Mouse (Mus musculus) retina, postnatal 7 days (tissue): Measurements from ENCODE around the gene Cit.

Experiments used
- DNase-seq: peaks from one replicate; pipeline ENCODE4 v3.0.0-alpha.2; 2012; ENCODE audit warnings: low read depth, low spot score

The Cit gene

DNA sequence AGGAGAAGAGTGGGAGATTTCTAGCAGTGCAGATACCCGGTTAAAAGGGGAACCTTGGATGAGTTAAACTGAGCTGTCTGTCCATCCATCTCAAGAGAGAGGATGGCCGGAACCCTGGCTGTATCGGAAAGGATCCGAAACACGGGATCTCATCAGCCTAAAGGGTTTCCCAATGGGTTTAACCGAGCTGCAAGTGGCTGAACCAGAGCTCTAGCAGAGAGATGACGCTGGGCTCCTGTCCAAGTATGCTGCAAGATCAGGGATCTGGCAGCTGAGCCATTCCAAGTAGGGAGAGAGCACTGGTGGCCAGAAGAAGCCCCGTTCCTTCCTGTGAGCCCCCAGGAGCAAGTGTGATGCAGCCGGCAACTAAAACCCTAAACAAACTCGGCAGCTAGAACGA, 64.0 kb downstream of the Cit start:
- DNase-seq: no peak

DNA sequence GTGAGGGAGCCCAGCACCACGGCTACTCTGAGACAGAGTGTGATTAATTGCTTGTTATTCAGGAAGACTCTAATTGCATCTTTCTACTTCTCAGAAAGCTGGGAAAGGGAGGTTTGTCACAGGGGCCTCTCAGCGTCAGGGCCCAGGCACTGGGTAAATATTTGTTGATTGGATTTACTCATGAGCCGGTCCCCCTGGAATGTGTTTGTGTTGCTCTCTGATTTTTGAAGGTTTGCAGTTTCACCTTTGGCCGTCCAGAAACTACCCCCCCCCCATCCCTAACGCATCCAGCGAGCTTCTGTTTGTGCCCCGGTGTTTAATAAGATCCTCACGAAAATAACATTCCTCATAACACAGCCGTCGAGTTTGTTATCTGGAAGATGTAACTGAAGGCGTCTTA, 65.4 kb downstream of the Cit start:
- DNase-seq: no peak

DNA sequence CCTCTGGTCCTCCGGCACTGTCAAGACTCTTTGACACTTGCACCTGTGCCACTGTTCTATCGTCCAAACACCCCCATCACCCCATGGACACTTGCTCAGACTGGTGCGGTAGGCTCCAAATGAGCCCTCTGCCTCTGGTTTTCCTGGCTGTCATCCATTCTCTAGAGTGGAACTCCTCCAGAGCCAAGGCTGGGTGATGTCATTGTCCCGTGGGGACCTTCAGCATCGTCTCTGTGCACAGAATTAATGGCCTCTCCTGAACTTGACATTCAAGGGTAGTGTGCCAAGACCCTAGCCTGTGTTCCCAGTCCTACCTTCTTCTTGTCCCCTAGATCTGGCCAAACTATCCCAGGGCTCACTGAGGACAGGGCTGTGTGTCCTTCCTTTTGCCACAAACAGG, 70.4 kb downstream of the Cit start:
- no peak for DNase-seq

DNA sequence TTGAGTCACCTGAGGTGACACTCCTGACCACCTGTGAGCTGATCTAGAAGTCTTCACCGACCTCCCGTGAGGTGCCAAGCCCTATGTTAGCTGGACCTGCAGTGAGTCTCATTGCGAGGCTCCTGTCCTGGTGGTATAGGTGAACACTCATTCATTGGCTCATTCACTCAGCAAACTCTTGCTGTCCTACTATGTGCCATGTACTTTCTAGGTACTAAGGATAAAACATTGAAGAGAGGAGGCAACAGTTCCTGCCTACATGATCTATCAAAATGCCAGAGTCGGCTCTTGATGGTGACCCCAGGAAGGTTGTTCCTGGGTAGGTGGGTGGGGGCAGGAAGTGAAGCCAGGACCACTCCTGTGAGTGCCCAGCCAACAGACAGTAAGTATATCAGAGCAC, 72.9 kb downstream of the Cit start:
- no peak for DNase-seq

DNA sequence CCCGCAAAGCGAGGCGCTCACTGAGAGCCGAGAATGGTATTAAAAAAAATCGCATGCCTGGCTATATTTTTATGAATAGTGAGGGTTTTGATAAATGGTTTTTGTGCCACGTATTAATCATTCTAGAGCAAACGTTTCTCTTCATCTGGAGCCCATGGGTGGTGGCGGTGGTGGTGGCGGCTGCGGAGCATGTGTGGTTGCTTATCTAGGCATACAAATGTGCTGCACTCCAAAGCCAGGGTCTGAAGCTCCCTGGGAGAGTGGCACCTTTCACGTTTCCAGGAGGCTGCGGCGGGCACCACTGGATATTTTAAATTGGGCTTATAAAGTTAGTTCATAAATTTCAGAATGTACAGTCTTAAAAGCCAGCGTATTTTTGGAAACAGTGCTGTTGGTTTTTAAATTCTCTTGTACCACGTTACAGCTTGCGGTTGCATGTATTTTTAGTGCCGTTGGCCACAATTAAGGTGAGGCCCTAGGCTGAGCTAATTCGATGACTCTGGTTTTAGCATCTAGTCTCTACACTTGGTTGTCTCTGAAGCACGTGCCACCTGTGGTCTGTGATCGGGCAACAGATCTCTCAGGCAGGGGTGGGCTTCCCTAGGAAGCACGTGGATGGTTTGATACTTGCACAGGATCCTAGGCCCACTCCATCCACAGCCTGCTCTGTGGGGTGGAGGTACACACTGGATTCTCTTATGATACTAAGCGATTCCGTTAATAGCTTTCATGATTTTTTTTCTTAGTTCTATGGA, 73.7 kb downstream of the Cit start:
- DNase-seq: no peak

DNA sequence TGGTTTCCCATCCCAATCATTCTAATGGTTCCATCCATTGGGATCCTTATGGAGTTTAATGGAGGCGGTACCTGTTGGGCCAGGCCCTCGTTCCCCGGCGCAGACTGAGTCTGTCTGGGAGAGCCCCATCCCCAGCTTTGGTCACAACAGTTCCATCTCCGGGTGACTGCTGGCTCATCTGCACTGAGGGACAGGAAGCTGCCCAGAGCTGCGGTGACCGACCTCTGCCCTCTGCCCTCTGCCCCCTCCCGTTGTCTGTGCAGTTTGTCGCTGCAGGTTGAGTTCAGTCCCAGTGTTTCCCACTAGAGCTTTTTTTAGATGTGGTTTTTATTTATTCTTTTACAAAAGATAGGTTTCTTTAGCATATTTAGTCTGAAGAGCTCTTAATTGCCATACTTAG, 76.9 kb downstream of the Cit start:
- DNase-seq: no peak

DNA sequence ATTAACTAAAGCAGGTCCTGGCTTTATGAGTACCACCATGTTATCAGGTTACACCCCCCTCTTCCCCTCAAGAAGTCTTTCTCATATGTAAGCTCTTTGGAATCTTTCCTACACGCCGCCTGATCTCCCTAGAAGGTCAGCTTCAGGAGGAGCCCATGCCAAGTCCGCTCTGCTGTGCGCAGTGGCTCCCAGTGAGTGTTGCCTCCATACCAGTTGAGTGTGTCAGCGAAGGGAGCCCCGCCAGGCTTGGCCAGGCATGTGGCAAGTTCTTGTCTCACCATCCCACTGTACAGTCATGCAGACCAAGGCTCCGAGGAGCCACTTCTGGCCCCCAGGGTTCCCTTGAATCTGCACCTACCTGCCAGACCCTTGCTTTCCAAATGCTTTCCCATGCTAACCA, 79.9 kb downstream of the Cit start:
- DNase-seq: no peak

DNA sequence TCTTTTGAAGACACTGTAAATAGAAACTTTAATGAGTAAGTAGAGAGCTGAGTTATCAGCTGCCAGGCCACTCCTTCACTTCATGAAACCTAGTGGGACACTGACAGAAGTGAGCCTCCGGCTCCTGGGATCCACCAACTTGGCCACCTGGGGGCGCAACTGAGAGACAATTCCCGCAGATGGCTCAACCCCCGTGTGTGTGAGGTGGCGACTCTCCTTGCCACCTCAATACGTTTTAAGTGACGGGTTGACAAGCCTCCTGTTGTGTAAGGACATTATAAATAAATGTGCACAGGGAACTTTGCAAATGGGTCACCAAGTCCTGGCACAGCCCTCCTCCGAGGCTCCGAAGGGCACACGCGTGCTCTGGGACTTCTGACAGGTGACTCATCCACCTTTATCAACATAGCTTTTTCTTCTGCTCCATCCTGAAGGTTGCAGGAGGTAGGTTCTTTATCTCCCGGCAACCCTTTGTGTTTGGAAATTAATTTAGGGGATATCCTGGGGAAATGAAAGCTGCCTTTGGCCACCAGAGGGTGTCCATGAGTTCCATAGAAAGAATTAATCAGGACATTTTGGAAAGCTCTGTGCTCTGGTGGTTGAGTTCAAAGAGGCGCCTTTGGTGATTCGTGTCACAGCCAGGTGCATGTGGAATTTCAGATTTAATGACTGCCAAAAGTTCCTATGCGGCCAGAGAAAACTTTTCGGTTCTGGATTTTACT, 83.9 kb downstream of the Cit start:
- no peak for DNase-seq

DNA sequence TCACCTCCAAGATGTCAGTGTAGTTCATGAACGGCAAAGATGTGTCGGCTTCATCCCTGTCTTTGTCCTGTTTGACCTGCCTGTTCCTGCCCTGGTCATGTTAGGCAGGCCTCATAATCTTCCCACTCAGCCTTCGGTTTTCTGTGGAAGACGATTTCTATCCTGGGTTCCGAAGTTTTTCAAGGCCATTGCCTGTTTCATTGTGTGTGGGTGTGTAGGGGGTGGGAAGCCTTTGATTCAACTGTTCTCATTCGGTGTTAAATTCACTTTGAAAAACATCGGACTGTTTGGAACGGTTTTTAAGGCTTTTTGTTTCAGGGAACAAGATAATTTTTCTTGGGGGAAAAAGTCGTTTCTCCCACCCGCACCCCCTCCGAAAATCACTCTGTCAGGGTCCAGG, 87.2 kb downstream of the Cit start:
- no peak for DNase-seq

DNA sequence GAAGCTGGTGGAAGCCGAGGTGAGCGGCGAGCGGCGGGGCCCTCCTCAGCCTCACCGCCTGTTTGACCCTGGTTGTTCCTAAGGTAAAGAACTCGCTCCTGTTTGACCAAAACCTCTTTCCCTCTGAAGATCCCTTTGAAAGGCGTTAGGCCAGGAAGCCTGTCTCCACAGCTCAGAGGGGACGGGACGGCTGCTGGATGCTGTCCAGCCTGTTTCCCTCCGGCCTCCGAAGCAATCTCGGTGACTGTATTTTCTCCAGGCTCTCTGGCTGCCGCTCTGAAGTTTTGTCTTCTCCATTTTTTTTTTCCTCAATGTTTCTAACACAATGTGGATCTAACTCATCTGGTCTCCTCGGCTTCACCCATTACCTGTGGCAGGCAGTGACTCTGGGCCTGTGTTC, 91.8 kb downstream of the Cit start:
- DNase-seq: no peak

DNA sequence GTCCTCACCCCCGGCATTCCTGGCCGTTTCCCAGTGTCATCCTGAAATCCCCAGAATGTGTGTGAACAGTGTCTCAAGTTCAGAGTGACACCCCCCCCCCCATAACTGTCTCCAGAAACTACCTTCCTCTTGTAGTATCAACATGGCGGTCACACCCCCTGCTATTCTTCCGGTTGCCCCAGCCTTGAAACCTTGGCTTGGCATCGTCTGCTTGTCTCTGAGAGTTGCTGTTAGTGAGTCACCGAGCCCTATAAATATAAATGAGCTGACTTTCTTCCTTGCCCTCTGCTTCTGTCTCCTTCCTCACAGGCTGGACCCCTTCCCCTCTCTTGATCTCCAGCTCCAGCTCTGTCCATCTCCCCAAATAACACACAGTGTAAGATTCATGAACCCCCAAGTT, 92.5 kb downstream of the Cit start:
- no peak for DNase-seq

DNA sequence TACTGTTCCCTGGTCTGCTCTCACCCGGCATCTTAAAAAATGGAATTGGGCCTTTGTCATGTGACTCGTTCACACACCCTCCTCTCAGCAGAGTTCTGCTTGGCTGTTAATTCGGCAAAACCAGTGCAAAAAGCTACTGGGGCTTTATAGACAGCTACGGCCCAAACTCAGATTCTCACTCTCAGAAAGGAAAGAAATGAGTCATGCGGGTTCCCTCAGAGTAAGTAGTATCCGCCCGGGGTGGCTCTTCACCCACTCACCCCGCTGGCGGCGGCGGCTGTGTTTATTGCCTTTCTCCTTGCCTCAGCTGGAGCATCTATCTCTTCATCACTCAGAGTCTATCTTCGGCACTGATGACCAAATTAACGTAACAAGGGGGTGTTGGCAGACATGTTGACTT, 93.9 kb downstream of the Cit start:
- no peak for DNase-seq

DNA sequence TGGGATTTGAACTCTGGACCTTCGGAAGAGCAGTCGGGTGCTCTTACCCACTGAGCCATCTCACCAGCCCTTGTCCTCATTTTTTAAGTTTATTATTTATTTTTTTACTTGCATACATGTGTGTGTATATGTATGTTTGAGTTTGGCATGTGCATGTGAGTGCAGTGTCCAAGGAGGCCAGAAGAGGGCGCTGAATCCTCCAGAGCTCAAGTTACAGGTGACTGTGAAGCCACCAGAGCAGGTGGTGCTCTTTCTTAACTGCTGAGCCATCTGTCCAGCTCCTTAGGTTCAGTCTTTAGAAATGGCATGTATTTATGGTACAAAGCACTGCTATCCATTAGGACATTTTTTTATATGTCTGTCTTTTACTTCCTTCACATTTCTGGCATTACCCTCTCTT, 97.3 kb downstream of the Cit start:
- DNase-seq: no peak

DNA sequence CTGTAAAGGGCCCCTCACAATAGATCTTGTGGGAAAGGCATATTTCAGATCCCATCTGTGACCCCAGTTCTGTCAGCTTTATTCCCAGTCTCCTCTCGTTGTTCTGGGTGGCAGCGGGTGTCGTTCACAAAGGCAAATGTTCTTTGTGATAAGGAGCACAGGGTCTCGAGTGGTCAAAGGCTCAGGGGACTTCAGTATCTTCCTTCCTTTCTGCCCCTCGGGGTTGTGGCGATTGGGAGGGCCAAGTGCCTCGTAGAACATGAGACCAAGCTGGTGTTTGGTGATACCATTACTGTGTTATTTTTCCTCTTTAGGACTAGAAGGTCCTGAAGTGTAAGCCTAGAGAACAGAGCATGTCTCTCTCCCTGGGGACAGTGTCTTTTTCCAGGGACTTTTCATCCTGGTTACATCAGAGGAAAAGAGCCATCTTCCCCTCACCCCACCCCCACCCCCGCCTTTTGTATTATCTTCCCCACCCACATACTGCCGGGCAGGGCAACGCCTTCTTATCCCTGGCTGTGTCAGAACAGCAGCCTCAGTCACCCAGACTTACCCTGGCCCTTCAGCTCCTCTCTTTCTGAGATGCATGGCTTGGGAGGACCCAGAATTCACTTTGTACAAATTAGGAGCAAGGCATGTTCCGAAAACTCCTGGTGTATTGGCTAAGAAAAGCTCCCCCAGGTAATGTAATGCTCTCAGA, 99.9 kb downstream of the Cit start:
- DNase-seq: no peak

DNA sequence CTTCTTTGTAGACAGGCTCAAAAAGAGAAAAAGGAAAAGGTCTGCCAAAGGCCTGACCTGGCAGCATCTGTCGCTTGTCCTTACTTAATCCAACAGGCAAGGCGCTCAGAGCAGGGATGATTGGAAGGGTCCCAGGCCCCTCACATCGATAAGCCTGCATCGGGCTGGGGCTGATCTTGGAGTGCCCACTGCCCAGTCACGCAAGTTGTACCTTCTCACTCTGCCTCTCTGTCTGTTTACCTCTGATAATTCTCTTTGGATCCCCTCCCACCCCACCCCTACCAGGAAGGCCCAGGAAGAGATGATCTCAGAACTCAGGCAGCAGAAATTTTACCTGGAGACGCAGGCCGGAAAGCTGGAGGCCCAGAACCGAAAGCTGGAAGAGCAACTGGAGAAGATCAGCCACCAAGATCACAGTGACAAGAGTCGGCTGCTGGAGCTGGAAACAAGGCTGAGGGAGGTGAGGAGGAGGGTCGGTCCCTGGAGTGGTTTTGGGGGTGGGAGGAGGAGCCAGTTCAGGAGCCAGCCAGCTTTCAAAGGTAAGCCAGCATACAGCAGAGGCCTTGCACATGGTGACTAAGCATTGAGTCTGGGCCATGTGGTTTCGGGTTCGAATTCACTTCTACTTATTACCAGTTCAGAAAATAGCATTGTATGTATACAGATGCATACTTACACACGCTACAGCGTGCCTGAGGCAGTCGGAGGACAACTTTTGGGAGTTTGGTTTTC, 102.7 kb downstream of the Cit start:
- DNase-seq: no peak

DNA sequence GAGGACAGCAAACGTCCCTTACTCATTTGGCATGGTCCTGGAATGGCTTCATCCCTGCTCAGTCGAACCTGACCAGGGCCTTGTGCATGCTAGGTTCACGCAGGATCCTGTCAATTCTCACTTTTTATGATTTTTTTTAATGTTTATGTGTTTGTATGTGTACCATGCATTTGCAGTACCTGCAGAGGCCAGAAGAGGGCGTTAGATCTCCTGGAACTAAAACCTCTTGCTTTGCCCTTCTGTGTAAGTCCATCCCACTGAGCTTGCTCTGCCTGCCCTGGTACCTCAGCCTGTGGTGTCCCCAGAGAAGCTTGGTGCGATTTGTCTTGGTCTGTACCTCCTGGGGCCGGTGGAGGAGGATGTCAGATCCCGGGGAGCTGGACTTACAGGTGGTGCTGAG, 105.9 kb downstream of the Cit start:
- no peak for DNase-seq

DNA sequence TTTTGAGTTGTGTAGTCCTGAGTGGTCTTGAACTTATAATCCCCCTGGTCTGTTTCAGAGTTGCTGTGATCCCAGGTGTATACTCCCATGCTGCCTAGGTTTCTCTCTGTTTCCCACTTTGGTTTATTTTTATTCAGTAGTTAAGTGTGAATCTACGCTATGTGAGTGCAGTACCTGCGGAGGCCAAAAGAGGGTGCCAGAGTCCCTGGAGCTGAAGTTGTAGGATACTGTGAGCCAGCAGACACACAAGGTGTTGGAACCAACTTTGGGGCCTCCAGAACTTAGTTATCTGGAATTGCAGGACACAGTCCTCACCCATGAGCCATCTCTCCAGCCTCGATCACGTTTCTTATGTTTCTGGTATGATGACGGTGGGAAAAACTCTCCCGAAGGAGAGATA, 108.1 kb downstream of the Cit start:
- no peak for DNase-seq

DNA sequence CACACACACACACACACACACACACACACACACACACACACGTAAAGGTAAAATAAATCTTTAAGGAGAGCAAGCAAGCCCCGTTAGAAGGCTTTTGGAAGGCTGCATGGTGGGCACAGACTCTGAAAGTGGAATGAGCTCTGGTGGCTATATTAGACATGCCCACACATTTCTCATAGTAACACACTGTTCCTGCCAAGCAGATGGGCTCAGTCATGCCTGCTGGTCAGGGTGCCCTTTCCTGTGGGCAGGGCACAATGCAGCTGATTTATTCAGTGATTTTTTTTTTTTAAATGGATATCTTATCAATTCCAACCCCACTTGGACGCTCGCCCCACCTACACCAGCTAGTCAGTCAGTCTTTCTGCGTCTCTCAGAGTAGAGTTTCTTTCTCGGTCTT, 109.0 kb downstream of the Cit start:
- DNase-seq: no peak

DNA sequence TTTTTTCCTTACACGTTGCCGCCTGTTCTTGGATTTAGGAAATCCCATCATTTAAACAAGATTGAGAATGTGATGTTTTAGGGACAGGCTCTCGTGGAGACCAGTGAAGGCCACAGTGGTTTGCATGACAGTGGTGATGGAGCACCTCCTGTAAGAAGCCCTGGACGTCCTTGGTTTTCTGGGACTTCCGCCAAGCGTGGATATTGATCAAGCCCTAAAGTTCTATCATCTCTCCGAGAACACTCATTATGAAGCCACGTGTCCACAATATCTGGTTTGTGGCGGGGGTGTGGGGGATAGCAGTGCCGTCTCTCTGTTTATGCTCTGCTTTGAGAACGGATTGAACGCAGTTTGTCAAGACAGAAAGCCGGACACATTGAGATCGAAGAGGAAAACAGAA, 109.5 kb downstream of the Cit start:
- DNase-seq: no peak

DNA sequence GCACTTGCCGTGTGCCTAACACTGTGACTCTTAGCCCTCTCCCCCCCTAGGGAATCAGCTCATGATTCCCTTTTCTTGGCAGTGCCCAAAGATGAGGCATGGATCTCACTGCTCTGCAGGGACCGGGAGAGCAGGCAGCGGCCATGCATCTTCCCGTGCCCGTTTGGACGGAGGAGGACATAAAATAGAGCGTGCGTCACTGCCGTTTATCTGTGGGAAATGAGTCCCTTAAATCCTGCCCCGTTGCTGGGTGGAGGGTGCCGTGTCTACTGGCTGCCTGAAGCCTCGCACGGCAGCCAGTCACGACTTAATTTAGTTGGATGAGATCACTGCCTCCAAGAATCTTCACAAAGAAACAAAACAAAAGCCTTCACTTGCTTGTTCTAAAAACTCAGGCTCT, 110.1 kb downstream of the Cit start:
- no peak for DNase-seq

DNA sequence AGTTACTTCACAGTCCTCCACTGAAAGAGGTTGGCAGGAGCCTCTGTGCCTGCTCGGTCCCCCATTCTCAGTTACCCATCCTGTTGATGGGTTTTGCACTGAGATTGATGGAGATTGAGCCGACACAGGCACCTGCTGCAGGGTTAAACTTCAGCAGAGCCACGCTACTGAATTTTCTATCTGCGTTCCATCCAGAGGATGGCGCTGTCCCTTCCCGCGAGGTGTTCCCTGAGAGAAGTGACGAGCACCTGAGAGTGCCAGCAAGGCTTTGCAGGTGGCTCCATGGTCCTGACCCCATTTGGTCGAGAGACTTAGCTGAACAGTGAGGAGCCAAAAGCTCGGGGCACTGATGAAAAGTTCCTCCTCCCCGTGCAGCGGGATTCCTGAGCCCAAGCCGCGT, 111.0 kb downstream of the Cit start:
- DNase-seq: no peak

DNA sequence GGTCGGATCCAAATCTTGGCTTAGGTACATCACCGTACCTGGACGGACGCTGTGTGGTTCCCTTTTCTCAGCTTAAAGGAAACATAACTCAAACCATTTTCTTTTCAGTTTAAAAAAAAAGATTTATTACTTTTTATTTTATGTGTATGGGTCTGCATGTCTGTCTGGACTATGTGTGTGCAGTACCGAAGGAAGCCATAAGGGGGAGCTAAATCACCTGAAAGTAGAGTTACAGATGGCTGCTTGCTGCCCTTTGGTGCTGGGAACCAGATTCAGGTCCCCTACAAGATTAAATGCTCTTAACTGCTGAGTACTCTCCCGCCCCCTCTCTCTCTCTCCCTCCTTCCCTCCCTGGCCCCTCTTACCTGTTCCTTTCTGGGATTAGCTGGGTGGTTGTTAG, 112.1 kb downstream of the Cit start:
- DNase-seq: no peak
